Mouse (Mus musculus) mesoderm, embryonic 11.5 days (tissue): ENCODE data around the gene Pqlc3.
"Not testable (repeated sequence)": the region's sequence is repeated elsewhere in the genome, so short reads cannot be mapped to it uniquely, and the experiment has no call there.

Experiments
- DNase-seq: peaks from one replicate; pipeline ENCODE4 v3.0.0-alpha.2; 2012; ENCODE audit warnings: low read depth, low spot score

The Pqlc3 gene

GRCm38 (mm10) chr12:16999739-17000497 lies at the start of gene Pqlc3:
Gene Pqlc3, minus strand, starts transcription at chr12:17000408.
- peak; percentile 83 for DNase-seq

- DNase-seq = no peak
Observed at GRCm38 (mm10) chr12:17049796-17050195, 49.6 kb upstream of the Pqlc3 start.

GRCm38 (mm10) chr12:17048979-17049612 lies 48.9 kb upstream of the Pqlc3 start:
- DNase-seq = peak; percentile 38

- DNase-seq = no peak
Observed at GRCm38 (mm10) chr12:17043311-17043710, 43.1 kb upstream of the Pqlc3 start.

GRCm38 (mm10) chr12:17040567-17040966 lies 40.4 kb upstream of the Pqlc3 start:
- DNase-seq = no peak

GRCm38 (mm10) chr12:17039415-17039814 lies 39.2 kb upstream of the Pqlc3 start:
- DNase-seq = no peak

- DNase-seq = no peak
Observed at GRCm38 (mm10) chr12:17038246-17038645, 38.0 kb upstream of the Pqlc3 start.

GRCm38 (mm10) chr12:17037053-17037610 lies 36.9 kb upstream of the Pqlc3 start:
- DNase-seq = no peak

- DNase-seq = no peak
Observed at GRCm38 (mm10) chr12:17036532-17036931, 36.3 kb upstream of the Pqlc3 start.

- peak; percentile 55 for DNase-seq
Observed at GRCm38 (mm10) chr12:17035128-17035527, 34.9 kb upstream of the Pqlc3 start.

- no peak for DNase-seq
Observed at GRCm38 (mm10) chr12:17034671-17035070, 34.5 kb upstream of the Pqlc3 start.

GRCm38 (mm10) chr12:17033464-17033841 lies 33.2 kb upstream of the Pqlc3 start:
- DNase-seq = no peak

- DNase-seq = peak; percentile 85
Observed at GRCm38 (mm10) chr12:17032694-17033463, 32.7 kb upstream of the Pqlc3 start.

- no peak for DNase-seq
Observed at GRCm38 (mm10) chr12:17024554-17025110, 24.4 kb upstream of the Pqlc3 start.

GRCm38 (mm10) chr12:17022145-17022544 lies 21.9 kb upstream of the Pqlc3 start:
- no peak for DNase-seq

- not testable (repeated sequence) for DNase-seq
Observed at GRCm38 (mm10) chr12:17021125-17021524, 20.9 kb upstream of the Pqlc3 start.

- DNase-seq = peak; percentile 43
Observed at GRCm38 (mm10) chr12:17018468-17018867, 18.3 kb upstream of the Pqlc3 start.

GRCm38 (mm10) chr12:17015711-17016110 lies 15.5 kb upstream of the Pqlc3 start:
- no peak for DNase-seq

- no peak for DNase-seq
Observed at GRCm38 (mm10) chr12:17012067-17012899, 12.1 kb upstream of the Pqlc3 start.

GRCm38 (mm10) chr12:17011100-17011870 lies 11.1 kb upstream of the Pqlc3 start, which contains the start of gene 2410004P03Rik:
Gene 2410004P03Rik, minus strand, starts transcription at chr12:17011727.
- DNase-seq = peak; percentile 88
